Mouse (Mus musculus): ENCODE measurements around the gene P2rx3.

Gene P2rx3

GRCm38 (mm10) chr2:85037047-85038026 is at the start of gene P2rx3, which contains the start of gene Ssrp1:
P2rx3 (minus strand) TSS chr2:85037462.
Ssrp1 (plus strand) TSS chr2:85037234.
- DNase-seq = peak; percentile 89

- no peak for DNase-seq
These were observed 36.5 kb upstream of the P2rx3 start for GRCm38 (mm10) chr2:85073751-85074150.

- no peak for DNase-seq
These were observed 34.7 kb upstream of the P2rx3 start for GRCm38 (mm10) chr2:85071921-85072320.

GRCm38 (mm10) chr2:85070086-85070485 is 32.8 kb upstream of the P2rx3 start:
- no peak for DNase-seq

DNA sequence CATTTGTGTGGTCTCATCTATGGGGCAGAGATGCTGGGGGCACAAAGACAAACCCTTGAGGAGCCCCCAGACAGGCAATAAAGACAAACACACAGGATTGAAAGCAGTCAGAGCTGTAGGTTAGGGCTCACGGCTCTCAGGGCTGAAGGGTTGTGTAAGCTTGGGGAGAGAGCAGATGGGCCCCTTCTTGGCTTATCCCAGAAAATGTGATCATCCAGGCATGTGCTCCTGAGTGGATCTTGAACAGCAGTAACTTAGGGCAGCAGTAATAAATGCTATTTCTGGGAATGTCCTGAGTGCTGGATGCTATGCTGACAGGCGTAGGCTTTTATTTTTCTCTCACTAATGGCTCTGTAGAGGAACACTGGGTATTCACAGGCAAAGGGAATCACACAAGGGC is 31.4 kb upstream of the P2rx3 start:
- no peak for DNase-seq

GRCm38 (mm10) chr2:85067903-85068625 is 30.8 kb upstream of the P2rx3 start:
- DNase-seq = no peak

DNA sequence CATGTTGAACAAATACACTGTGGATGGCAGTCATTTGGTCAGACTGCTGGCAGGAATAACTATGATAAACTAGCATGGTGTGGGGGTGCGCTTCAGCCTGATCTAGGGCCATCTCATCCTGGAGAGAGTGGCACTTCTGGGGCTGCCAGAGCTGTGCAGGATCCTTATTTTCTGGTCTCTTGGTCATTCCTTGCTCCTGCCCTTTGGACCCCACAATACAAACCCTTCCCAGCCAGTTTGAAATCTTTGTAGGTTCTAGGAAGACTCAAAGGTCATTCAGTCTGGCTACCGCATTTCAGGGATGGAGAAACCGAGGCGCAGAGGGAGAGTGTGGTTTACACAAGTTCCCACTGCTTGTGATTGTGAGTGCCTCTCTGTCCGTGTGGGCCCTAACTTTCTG is 29.7 kb upstream of the P2rx3 start:
- DNase-seq = no peak

GRCm38 (mm10) chr2:85065141-85065875 is 28.0 kb upstream of the P2rx3 start:
- DNase-seq = no peak

GRCm38 (mm10) chr2:85061107-85061541 is 23.9 kb upstream of the P2rx3 start:
- no peak for DNase-seq

- no peak for DNase-seq
These were observed 23.4 kb upstream of the P2rx3 start for GRCm38 (mm10) chr2:85060591-85061060.

DNA sequence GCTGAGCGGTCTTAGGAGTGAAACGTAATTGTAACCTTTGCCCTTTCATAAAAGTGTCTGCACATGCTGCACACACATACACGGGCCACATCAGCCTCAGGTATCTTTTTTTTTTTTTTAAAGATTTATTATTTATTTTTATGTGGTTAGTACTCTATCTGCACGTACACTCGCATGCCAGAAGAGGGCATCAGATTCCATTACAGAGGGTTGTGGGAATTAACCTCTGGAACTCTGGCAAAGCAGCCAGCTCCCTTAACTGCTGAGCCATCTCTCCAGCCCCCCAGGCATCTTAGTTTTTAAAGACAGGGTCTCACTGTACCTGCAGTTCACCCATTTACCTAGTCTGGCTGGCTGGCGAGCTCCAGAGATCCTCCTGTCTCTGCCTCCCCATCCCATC is 22.4 kb upstream of the P2rx3 start:
- DNase-seq = no peak

DNA sequence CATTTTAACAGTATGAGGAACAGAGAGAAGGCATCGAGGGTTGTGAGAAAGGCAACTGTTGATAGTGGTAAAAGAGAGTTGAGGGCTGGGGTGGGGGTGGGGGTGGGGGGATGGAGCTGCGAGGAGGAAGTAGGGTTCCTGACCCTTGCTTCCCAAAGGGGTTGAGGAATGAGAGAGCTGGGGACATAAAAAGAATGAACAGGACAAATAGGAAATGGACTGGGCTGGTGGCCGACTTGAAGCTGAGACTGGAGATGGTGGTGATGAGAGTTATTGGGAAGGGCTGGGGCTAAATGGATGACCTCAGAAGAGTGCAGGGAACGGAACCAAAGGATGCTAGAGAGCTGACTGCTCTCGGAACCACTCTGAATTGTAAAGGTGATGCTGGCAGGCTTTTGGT is 19.4 kb upstream of the P2rx3 start:
- DNase-seq = no peak

DNA sequence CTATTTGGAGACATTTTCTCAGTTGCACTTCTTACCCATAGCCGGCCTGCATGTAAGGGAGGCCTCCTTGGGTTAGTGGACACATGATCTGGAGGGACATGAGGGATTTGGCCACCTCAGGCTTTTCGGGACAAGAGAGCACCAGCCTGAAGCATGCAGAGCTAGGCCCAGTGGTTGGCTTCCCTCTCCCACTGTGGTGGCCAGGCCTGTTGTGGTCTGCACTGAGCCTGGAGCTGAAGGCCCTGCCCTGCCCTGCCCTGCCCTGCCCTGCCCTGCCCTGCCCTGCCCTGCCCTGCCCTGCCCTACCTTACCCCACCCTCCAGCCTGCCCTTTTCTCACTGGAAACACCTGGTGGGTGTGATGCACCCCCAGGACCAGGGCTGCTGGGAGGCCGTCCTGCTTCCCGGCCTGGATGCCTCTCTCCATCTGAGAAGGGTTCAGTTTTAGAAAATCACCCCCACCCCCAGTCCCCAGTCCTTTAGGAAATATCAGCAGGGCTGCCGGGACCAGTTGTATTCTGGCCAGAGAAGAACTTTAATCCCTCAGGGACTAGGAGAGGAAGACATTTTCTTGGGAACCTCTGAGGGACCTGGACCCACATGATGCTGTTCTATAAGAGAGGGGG is 16.0 kb upstream of the P2rx3 start:
- DNase-seq = no peak

GRCm38 (mm10) chr2:85050746-85051145 is 13.5 kb upstream of the P2rx3 start:
- DNase-seq = no peak

- no peak for DNase-seq
These were observed 12.9 kb upstream of the P2rx3 start for GRCm38 (mm10) chr2:85050001-85050634.

- DNase-seq = no peak
These were observed 12.0 kb upstream of the P2rx3 start for GRCm38 (mm10) chr2:85049277-85049676.

DNA sequence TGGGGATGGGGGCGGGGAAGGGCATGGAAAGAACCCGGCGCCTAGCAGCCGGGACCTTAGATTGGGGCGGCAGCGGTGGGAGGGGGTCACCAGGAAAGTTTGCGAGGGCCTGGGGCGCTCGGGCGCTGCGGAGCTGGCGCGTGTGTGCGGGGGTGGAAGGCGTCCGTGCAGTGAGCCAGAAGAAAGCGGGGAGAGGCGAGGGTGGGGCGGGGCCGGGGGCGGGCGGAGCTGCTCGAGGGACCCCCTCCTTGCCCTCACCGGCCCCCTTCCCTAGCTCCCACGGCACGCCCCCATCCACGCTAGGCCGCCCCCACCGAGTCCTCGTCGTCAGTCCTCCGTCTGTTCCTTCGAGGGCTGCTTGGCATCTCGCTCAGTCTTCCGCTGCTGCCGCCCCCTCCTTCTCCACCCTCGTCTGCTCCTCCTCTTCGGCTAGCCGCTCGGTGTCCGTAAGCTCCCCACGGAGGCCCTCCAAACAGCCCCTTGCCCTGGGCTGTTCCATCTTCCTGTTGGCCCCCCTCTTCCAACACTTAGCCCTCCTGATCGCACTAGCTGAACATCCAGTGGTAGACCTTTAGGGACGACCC is 11.0 kb upstream of the P2rx3 start:
- DNase-seq = peak; percentile 59

- DNase-seq = peak; percentile 96
These were observed 10.4 kb upstream of the P2rx3 start, which contains the start of gene Tnks1bp1 for GRCm38 (mm10) chr2:85047596-85048167. Tnks1bp1 (plus strand) TSS chr2:85048022.

DNA sequence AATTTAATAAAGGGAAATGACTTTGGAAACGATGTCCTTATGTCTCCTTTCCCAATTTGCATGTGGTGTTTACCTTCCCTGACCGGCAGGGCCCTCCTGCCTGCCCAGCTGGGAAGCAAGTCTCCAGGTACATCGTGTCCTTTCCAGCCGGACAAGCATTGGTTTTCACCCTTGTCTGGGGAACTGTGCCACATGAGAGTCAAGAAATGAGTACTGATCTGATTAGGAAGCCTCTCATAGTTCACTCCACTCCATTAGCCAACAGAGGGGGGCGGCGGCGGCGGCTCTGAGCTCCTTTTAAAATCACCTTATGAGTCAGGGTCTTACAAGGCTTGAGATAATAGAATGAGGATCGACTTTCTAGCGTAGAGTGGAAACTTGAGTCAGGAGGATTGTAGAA is 9.8 kb upstream of the P2rx3 start:
- DNase-seq = no peak

DNA sequence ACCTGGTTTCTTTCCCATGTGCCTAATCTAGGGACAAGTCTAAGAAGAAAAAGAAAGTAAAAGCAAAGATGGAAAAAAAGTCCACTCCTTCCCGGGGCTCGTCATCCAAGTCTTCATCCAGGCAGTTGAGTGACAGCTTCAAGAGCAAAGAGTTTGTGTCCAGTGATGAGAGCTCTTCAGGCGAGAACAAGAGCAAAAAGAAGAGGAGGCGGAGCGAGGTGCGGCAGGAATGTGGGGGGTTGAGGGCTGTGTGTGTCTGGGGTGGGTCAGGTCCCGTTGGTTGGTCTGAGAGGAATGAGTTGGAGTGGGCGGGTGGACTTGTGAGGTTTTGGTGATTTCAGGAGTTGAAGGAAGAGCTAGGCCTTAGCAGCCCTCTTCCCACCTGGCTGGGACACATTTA is 9.0 kb upstream of the P2rx3 start:
- DNase-seq = no peak

DNA sequence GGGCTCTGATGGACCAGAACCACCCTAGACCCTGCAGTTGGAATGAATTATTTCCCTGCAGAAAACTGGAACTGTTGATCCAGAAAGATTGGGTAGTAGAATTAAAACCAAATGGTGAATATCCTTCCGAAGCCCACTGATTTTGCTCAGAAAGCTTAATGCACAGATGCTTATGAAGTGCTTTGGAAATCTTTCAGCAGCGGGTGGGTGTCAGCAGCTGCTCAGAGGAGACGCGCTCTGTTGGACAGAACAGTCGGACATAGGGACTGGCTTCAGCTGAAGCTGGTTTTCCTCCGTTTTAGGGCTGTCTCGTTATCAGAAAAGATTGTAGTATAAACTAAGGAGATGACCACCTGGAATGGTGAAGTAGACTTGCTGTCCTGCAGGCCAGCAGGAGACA is 6.4 kb upstream of the P2rx3 start:
- no peak for DNase-seq

All from cerebellum, adult 8-10 months (tissue).